Mouse (Mus musculus) lung, embryonic 14.5 days (tissue): ENCODE measurements around the gene Kcnk7. TPM values are rescaled to one million over a fixed set of nuclear protein-coding genes. Genes with fewer than 3 reads are reported as not detected.

Experiments used
- ATAC-seq: fragments of 200-750 bp; cut with Nextera tagmentation; 2 replicates; pipeline ENCODE4 v1.8.0; 2017; ENCODE audit warnings: mild to moderate bottlenecking, moderate TSS enrichment, moderate library complexity; ENCODE audit not compliant: insufficient read depth
- DNase-seq: peaks from one replicate; pipeline ENCODE4 v3.0.0-alpha.2; 2015
- H3K27ac ChIP-seq: fragments of 300-500 bp; sonication (generic); 2 replicates; pipeline ENCODE4 v1.5.1; 2014; ENCODE audit warnings: low read depth, mild to moderate bottlenecking, moderate library complexity
- H3K27me3 ChIP-seq: fragments of 300-500 bp; sonication (generic); 2 replicates; pipeline ENCODE4 v1.6.1; 2014; ENCODE audit warnings: low read length, control low read depth; ENCODE audit not compliant: insufficient read depth
- H3K36me3 ChIP-seq: fragments of 300-500 bp; sonication (generic); 2 replicates; pipeline ENCODE4 v1.6.1; 2014; ENCODE audit warnings: control low read depth; ENCODE audit not compliant: insufficient read depth
- H3K4me1 ChIP-seq: fragments of 300-500 bp; sonication (generic); 2 replicates; pipeline ENCODE4 v1.6.1; 2014; ENCODE audit warnings: antibody characterized with exemption, control low read depth; ENCODE audit not compliant: insufficient read depth
- H3K4me2 ChIP-seq: fragments of 300-500 bp; sonication (generic); 2 replicates; pipeline ENCODE4 v1.6.1; 2014; ENCODE audit warnings: mild to moderate bottlenecking
- H3K4me3 ChIP-seq: fragments of 300-500 bp; sonication (generic); 2 replicates; pipeline ENCODE4 v1.5.1; 2014; ENCODE audit warnings: low read depth, low read length
- H3K9ac ChIP-seq: fragments of 300-500 bp; sonication (generic); 2 replicates; pipeline ENCODE4 v1.6.1; 2014
- H3K9me3 ChIP-seq: fragments of 300-500 bp; sonication (generic); 2 replicates; pipeline ENCODE4 v1.6.1; 2016; ENCODE audit warnings: low read depth, low read length, control low read depth
- CTCF ChIP-seq: IDR thresholded peaks from 2 replicates; pipeline ENCODE4 v1.5.1; 2016; ENCODE audit warnings: antibody characterized with exemption, low read depth
- WGBS: fragments of 180-500 bp; shearing (Covaris S2); extraction: QIAGEN DNeasy Blood & Tissue Kit; methylation state at CpG from one replicate; pipeline ENCODE4 v1.1.7; 2014; 5-methylcytosine and 5-hydroxymethylcytosine counted together
- polyA plus RNA-seq: library from polyadenylated mRNA; unstranded; fragments of >200 nt; fragmentation: Nextera tagmentation; extraction: Ambion mirVana; gene quantifications from 2 replicates; pipeline ENCODE4 v1.2.1, GENCODE M21; 2014

The Kcnk7 gene
- polyA plus RNA-seq, 1 experiment from 2014 or later: 0.47 TPM

DNA sequence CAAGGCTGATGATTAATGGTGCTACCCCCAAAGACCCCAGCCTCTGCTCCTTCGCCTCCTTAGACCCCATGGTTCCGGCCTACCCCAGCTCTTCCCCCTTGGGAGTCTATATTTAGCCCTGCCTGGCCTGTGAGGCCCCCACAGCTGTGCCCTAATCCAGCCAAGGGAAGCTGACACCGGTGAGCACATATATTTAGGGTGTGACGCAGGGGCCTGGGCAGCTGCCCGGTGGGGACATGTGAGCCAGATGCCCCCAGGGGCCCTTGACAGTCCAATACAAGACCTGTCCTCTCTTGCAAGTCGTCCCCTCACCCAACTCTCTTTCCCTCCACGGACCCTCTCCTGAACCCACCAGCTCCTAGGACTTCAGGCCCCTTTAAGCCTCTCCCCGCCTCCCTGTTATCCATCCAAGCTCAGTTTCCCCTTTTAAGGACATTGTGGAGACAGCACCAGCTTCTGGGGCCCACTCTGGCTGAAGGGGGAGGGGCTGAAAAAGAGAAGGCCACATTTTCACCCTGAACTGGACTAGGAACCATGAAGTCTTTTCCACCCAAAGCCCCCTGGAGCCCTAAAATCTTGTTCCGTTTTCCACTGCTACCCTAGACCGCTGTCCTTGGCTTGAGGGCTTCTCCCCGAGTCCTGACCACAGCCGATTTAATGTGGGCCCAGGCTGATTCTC, 21.0 kb downstream of the Kcnk7 start:
- DNase-seq: peak; percentile 57
- peaks cover 28% of the 10 kb centered on the region for H3K4me1 ChIP-seq
- no peaks in the 10 kb centered on the region for H3K27me3 ChIP-seq
- peak overlapping the region; percentile 83 for H3K4me3 ChIP-seq
- peaks cover 45% of the 10 kb centered on the region for H3K36me3 ChIP-seq
- H3K9me3 ChIP-seq: no peaks in the 10 kb centered on the region
- ATAC-seq: no peak
- H3K4me2 ChIP-seq: peak overlapping the region; percentile 92
- 60% methylated on average over 12 of the region's 12 CpGs for WGBS
- peak overlapping the region; percentile 86 for H3K27ac ChIP-seq
- no peak for TF ChIP-seq CTCF
- H3K9ac ChIP-seq: peak overlapping the region; percentile 76

DNA sequence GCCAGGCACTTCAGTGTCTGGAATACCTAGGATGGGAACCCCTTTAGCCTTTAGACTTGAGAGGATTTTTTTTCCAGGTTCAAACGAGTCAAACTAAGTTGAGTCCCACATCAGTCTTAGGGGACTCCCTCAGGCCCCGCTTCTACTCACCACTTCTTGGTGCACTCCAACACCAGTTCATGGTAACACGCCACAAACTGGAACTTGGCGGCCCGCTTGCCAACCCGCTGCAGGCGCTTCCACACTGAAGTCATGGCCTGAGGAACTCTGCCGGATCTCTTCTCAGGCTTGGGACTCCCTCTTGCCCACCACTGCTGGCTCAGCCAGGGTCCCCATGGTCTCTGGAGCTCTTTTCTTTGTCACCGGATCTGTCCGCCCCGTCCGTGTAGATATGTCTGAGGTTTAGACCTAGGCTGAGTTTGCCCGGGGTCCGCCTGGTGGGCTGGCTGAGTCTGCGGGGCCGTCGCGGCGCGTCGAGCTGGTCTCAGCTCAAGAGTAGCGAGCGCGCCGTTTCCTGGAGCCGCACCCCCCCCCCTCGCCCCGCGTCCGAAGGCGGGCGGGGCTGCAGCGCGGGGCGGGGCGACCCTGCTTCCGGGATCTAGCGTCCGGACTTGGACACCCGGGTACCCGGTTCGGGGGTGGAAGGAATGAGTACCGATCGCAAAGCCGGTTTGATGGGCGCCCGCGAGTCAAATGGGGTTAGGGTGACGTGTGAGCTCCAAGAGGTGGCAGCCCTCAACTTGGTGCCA, 21.8 kb downstream of the Kcnk7 start, which contains the start of gene Ehbp1l1:
Gene Ehbp1l1 (minus strand): TSS at position 551 of the 749 bp plus-strand sequence.
- Histone ChIP-seq H3K4me3 (peak within 1 kb of the TSS; percentile 83), H3K4me1 (peaks cover 32% of the 10 kb centered on the region), H3K36me3 (peaks cover 40% of the 10 kb centered on the region), H3K27me3 (no peaks in the 10 kb centered on the region), H3K9ac (peak within 1 kb of the TSS; percentile 76), H3K27ac (peak within 1 kb of the TSS; percentile 86), H3K9me3 (no peaks in the 10 kb centered on the region), H3K4me2 (peak within 1 kb of the TSS; percentile 92)
- WGBS: 8% methylated on average over 48 of the region's 49 CpGs
- no peak for TF ChIP-seq CTCF
- ATAC-seq (peak; percentile 21; the same call in 1 of the 2 replicates), DNase-seq (peak; percentile 82)

DNA sequence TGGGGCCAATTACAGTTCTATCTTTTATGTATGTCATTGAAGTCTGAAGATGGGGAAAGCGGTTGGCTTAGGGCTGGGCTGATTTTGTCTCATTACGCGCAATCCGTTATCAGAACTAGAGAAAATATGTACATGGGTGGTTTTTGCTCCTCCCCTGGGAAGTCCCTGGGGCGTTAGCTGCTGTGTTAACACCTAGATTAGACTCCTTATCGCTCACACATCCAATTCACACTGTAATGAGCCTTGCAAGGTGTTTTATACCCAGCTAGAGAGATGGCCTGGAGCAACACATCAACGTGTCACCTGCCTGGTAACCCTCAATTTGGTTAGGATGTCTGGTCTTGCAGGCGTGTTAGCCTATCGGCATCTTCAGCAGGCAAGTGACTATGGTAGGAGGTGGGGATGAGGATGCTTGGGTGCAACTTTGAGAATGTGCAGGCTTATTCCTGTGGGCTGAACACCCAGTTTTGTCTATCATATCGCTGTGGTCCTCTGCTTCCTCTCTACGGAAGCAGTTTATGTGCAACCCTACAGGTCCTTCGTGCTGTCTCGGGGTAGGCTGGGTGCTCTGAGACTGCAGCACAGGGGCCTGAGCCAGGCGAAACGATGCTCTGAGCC, 22.9 kb downstream of the Kcnk7 start:
- Histone ChIP-seq H3K36me3 (peaks cover 29% of the 10 kb centered on the region; the same call in 1 of the 2 replicates), H3K27ac (peak overlapping the region; percentile 48), H3K4me2 (peak overlapping the region; percentile 92), H3K27me3 (no peaks in the 10 kb centered on the region), H3K9ac (peak overlapping the region; percentile 91), H3K4me1 (peaks cover 37% of the 10 kb centered on the region), H3K9me3 (no peaks in the 10 kb centered on the region), H3K4me3 (peak overlapping the region; percentile 83)
- no peak for ATAC-seq
- WGBS: 72% methylated on average over 15 of the region's 15 CpGs
- no peak for TF ChIP-seq CTCF
- DNase-seq: no peak

DNA sequence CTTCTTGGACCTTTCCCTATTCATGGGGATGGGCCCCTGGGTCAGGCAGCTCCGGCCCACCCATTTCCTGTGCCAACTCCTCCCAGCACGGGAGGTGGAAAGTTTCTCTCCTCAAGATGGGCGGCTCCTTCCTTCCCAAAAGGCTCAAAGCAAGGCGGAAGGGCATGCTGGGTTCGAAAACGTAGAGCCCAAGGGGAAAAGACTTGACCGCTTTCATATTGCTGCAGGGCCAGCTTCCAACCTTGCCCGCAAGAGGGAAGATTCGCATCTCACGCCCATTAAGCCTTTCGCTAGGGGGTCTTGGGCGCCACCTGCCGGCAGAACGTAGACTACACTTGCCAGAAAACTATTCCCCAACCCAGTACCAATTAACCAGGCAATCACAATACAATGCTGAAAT, 23.5 kb downstream of the Kcnk7 start:
- Histone ChIP-seq H3K36me3 (peaks cover 25% of the 10 kb centered on the region; the same call in 1 of the 2 replicates), H3K27me3 (no peaks in the 10 kb centered on the region), H3K4me1 (peaks cover 38% of the 10 kb centered on the region), H3K9ac (peak overlapping the region; percentile 91), H3K4me2 (peak overlapping the region; percentile 92), H3K9me3 (no peaks in the 10 kb centered on the region), H3K27ac (peak overlapping the region; percentile 48), H3K4me3 (peak overlapping the region; percentile 83)
- ATAC-seq (0 out of 2 replicates have a peak, but pooled peaks have one; percentile 12), DNase-seq (peak; percentile 96)
- 2% methylated on average over 14 of the region's 14 CpGs for WGBS
- peak; percentile 99 for TF ChIP-seq CTCF

DNA sequence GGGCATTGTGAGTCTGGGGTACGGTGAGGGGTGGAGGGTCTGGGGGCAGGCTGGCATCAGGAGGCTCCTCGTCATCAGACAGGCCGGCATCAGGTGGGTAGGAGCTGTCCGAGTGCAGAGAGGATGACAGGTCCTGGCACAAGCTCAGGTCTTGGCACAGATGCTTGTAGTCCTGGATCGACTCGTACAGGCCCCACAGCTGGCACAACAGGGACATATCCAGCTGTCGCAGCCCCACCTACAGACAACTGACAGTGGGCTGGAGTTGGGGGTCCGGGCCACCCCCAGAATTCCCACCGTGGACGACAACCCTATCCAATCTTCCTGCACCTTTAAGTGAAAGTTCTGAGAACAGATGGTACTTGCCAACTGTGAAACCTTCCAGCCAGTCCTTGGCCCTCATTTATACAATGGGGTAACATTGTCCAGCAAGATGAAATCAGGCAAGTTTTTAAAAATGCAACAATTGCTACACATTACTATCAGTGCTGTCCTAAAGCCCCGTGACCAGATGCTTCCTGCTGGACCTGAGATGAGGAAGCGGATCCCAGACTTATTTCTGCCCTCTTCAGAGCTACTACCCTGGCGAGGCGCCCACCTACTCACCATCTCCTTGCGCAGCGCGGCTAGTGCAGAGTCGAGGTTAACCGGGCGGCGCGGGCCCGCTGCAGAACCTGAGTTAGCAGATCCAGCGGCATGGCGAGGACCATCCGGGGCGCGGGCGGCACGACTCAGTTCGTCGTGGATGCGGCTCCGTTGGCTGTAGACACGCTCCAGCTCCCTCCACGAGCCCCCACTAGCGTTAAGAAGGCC, 24.7 kb downstream of the Kcnk7 start:
- Histone ChIP-seq H3K27ac (peak overlapping the region; percentile 81), H3K4me3 (peak overlapping the region; percentile 83), H3K9ac (peak overlapping the region; percentile 91), H3K36me3 (peaks cover 21% of the 10 kb centered on the region; the same call in 1 of the 2 replicates), H3K4me2 (peak overlapping the region; percentile 92), H3K4me1 (peaks cover 38% of the 10 kb centered on the region), H3K9me3 (no peaks in the 10 kb centered on the region), H3K27me3 (no peaks in the 10 kb centered on the region)
- peak; percentile 22 for ATAC-seq
- WGBS: 6% methylated on average over 37 of the region's 37 CpGs
- DNase-seq: peak; percentile 78
- no peak for TF ChIP-seq CTCF

DNA sequence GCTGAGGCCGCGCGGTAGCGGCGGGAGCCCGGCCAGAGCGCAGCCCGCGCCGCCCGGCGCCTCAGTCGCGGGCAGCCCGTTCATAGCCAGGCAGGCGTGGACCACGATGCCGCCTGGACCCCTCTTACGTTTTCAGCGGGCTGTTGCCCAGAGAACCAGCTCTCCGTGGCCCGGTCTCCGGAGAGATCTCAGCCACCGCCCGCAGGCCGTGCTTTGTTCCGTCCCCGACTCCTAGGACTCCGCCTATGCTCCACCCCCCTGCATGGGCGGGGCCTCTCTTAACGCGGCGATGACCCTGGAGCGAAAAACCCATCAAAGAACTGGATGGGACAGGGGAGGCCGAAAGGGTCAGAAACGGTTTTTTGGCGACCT, 25.3 kb downstream of the Kcnk7 start, which contains the start of gene Fam89b:
Gene Fam89b (minus strand): TSS at position 210 of the 372 bp plus-strand sequence.
- Histone ChIP-seq H3K9me3 (no peaks in the 10 kb centered on the region), H3K4me2 (peak within 1 kb of the TSS; percentile 92), H3K9ac (peak within 1 kb of the TSS; percentile 91), H3K27me3 (no peaks in the 10 kb centered on the region), H3K36me3 (peaks cover 15% of the 10 kb centered on the region; the same call in 1 of the 2 replicates), H3K4me3 (peak within 1 kb of the TSS; percentile 83), H3K4me1 (peaks cover 38% of the 10 kb centered on the region), H3K27ac (peak within 1 kb of the TSS; percentile 81)
- DNase-seq: peak; percentile 95
- under 1% methylated on average over 37 of the region's 37 CpGs for WGBS
- peak; percentile 68 for ATAC-seq
- TF ChIP-seq CTCF: no peak
